Mouse (Mus musculus) liver, adult 2 months (tissue): ENCODE data around the gene Map3k20.

Experiments used
- CTCF ChIP-seq: fragments of 200-500 bp; IDR thresholded peaks from 2 replicates; pipeline ENCODE4 v1.5.1; 2011; ENCODE audit warnings: low read depth, low read length, control low read depth
- POLR2A ChIP-seq: fragments of 200-500 bp; IDR thresholded peaks from 2 replicates; pipeline ENCODE4 v1.6.1; 2011; ENCODE audit warnings: low read length, control low read depth; ENCODE audit not compliant: insufficient read depth; ENCODE audit errors: extremely low read depth

DNA sequence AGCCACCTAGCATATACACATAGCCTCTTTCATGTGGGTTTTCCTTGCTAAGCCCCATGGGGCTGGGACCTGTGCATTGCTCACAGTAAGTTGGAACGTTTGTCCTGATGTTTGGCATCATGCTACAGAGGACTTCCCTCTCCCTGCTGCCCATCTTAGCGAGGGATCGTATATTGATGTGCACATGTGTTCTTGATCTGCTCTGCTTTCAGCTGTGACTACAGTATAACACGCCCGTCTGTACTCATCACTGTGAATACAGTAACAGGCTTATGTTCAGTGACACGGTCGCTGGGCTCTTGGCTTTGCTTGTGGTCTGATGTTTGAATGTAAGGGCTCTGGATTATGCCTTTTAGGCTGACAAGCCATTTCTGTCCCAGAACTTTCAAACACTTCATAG is 20.3 kb downstream of the Map3k20 start:
- TF ChIP-seq CTCF: no peak
- TF ChIP-seq POLR2A: no peak
